Mouse (Mus musculus): ENCODE data around the gene Pde3b.
"Not testable (repeated sequence)": the region's sequence is repeated elsewhere in the genome, so short reads cannot be mapped to it uniquely, and the experiment has no call there.

Pde3b gene

GRCm38 (mm10) chr7:114479779-114480178 is 64.7 kb downstream of the Pde3b start:
- peak in 1 of 2 experiments; percentile 27 for DNase-seq

GRCm38 (mm10) chr7:114480196-114480989 is 65.3 kb downstream of the Pde3b start:
- no peak for DNase-seq

- no peak for DNase-seq
Measured at GRCm38 (mm10) chr7:114481008-114481407, 65.9 kb downstream of the Pde3b start.

GRCm38 (mm10) chr7:114481429-114481931 is 66.4 kb downstream of the Pde3b start:
- no peak for DNase-seq

GRCm38 (mm10) chr7:114492540-114492939 is 77.5 kb downstream of the Pde3b start:
- no peak for DNase-seq

GRCm38 (mm10) chr7:114494033-114494432 is 79.0 kb downstream of the Pde3b start:
- peak in 1 of 2 experiments; percentile 23 for DNase-seq

- no peak for DNase-seq
Measured at GRCm38 (mm10) chr7:114499293-114499692, 84.2 kb downstream of the Pde3b start.

GRCm38 (mm10) chr7:114508879-114509278 is 93.8 kb downstream of the Pde3b start:
- no peak for DNase-seq

GRCm38 (mm10) chr7:114520122-114520521 is 105.0 kb downstream of the Pde3b start:
- no peak for DNase-seq

GRCm38 (mm10) chr7:114526245-114526644 is 111.2 kb downstream of the Pde3b start:
- no peak for DNase-seq

- DNase-seq: no peak
Measured at GRCm38 (mm10) chr7:114536179-114536578, 121.1 kb downstream of the Pde3b start.

GRCm38 (mm10) chr7:114562531-114563241 is 147.6 kb downstream of the Pde3b start, which contains the start of gene Cyp2r1:
Gene Cyp2r1, minus strand, starts transcription at chr7:114562972.
- peak; percentile 87 to 91 for DNase-seq

GRCm38 (mm10) chr7:114573866-114574265 is 158.8 kb downstream of the Pde3b start:
- DNase-seq: not testable (repeated sequence)

- no peak for DNase-seq
Measured at GRCm38 (mm10) chr7:114576931-114577330, 161.8 kb downstream of the Pde3b start.

GRCm38 (mm10) chr7:114577665-114578064 is 162.6 kb downstream of the Pde3b start:
- no peak for DNase-seq

GRCm38 (mm10) chr7:114580426-114580825 is 165.3 kb downstream of the Pde3b start:
- peak in 1 of 2 experiments; percentile 22 for DNase-seq

GRCm38 (mm10) chr7:114581200-114581599 is 166.1 kb downstream of the Pde3b start:
- DNase-seq: no peak

- DNase-seq: no peak
Measured at GRCm38 (mm10) chr7:114582441-114582840, 167.4 kb downstream of the Pde3b start.

Data from thymus, postnatal 36 days (tissue).